Mouse (Mus musculus) layer of hippocampus, adult 9-11 months (tissue): ENCODE measurements around the gene Mcm3.
"Not testable (repeated sequence)": the region's sequence is repeated elsewhere in the genome, so short reads cannot be mapped to it uniquely, and the experiment has no call there.

ENCODE experiments used
- DNase-seq: peaks from one replicate; pipeline ENCODE4 v3.0.0; 2022

Mcm3 gene

DNA sequence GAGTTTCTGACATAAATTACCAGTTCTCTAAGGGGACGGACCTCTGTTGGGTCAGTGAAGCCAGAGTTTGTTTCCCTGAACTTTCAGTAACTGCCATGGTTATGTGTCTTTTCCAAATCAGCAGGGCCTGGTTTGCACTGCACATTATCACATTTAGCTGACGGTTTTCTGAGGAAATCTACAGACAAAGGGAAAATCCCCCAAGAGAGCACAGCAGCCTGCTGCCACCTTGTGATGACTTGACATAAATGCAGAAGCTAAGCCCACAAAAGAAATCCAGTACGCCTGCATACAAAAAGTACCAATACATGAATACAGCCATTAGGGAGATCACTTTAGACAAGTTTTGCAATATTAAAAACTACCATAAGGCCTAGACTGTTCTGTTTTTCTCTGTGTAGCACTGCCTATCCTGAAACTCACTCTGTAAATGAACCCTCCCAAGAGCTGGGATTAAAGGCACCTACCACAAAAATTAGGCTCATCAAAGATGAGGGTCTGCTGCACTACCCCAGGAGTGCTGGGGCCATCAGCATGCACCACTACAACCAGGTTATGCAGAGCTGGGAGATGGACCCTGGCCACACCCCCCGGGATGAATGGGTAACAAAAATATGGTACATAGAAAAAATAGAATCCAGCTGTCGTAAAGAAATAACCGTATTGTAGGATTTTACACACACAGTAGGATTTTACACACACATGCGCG lies 18.3 kb downstream of the Mcm3 start:
- peak; percentile 29 for DNase-seq

DNA sequence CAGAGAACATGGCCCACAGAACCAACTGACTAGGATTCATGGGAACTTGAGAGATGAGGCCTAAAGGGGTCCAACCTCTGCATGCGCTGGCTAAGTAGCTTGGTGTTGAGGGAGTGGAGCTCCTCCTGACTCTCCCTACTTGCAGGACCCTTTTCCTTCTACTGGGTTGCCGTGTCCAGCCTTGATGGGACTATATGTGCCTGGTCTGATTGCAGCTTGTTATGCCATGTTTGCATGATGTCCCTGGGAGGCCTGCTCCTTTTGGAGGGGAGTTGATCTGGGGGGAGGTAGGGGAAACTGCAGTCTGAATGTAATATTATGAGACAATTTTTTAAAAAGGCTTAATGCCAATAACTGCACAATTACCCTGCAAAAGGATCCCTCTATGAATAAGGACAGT lies 18.8 kb downstream of the Mcm3 start:
- DNase-seq = no peak

DNA sequence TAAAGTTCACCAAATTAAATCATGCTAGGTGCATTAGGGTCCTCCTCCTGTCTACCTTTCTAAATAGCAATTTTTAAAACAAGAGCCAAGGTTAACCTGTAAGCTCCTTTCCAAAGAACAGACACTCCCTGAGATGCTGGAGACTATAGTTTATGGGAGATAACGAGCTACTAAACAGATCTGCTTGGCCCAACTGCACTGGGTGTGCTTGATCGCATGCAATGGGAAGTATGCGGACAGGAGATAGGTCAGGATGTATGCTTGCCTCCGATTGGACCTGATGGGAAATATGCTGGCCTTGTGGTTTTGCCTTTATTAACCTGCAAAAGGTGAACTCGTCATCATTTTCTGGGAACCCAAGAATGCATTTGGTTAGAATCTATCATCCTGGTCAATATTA lies 24.9 kb downstream of the Mcm3 start:
- no peak for DNase-seq

DNA sequence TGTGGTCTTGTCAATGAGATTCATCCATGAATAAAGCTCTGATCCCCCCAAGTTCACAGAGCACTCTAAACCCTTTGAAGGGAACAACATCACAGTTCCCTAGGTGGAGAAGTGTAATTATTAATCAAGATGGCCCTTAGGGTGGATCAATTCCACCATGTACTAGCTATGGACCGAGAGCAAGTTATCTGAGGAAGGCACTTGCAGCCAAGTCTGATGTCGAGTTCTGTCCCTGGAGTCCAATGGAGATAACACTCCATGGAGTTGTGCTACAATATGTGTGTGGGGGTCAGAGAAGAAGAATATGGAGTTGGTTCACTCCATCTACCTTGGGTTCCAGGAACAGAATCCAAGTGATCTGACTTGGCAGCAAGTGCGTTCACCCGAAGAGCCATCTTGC lies 25.4 kb downstream of the Mcm3 start:
- no peak for DNase-seq

DNA sequence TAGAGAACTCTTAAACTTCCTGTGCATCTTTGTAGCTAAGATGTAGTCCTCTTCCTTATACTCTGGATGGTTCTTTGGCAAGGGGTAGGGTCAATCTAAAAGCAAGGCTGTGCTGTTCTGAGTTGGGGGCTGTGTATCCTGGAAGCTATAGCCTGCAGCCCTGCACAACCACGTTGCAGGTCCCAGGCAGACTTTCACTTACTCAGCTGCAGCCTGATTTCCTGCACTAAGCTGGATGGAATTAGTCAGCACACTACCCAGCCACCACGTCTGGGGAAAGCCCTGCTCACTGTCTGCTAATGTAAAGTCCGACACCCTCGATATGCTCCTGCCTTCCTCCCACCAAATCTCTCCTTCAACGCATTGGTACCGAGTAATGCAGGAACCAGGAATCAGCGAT lies 28.7 kb downstream of the Mcm3 start:
- no peak for DNase-seq

DNA sequence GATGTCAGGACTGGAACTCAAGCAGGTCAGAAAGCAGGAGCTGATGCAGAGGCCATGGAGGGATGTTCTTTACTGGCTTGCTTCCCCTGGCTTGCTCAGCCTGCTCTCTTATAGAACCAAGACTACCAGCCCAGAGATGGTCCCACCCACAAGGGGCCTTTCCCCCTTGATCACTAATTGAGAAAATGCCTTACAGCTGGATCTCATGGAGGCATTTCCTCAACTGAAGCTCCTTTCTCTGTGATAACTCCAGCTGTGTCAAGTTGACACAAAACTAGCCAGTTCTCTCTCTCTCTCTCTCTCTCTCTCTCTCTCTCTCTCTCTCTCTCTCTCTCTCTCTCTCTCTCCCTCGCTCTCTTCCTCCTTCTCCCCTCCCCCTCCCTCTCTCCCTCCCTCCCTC lies 29.6 kb downstream of the Mcm3 start, which contains the start of gene Il17f:
TSS of gene Il17f (minus strand) at position 101 of the 400 bp plus-strand sequence.
- DNase-seq = not testable (repeated sequence)

DNA sequence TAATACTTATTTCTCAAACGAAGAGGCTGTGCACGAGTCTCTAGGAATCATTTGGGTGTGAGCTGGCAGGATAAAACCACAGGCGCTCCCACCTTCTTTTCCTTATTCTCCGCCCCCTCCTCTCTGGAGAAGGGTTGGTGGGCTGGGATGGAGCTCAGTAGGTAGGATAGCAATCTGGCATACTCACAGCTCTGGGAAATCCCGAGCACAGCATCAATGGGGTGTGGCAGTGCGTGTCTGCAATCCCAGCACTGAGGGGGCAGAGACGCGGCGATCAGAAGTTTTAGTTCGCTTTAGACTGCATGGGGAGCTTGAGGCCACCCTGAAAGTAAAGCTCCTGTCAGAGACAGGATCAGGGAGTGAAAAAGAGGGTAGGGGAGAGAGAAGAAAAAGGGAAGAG lies 31.7 kb downstream of the Mcm3 start:
- no peak for DNase-seq

DNA sequence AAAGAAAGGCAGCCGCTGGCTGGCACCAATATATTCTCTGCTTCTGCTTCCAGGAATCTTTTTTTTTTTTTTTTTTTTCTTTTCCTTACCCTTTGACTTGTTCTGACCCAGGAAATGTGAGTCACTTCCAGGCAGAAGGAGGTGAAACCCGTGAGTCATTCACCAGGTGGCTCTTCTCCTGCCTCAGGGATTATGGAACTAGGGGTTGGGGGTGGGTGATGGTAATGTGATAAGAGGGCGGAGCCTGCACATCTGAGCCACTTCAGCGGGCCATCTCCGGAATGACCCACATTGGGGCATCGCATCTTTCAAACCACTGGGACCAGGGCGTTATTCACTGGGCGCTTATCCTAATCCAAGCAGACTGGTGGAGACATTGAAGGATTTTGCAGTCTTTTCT lies 33.1 kb downstream of the Mcm3 start:
- DNase-seq = no peak

DNA sequence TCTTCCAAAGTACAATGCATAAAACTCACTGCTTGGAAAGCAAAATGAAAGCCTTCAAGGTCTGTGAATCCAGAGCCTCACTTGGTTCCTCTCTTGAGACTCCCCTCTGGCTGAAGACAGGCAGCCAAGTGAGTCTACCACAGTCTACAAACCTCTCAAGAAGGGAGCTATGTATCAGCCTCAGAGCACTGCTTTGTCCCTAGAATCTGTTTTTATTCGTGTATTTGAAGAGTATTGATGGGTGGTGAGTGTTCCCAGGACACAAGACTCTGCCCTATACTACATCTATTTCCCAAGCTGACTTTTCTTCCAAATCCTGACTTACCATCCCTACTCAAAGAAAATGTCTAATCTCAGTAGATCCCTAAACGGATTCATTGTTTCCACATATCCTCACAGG lies 41.7 kb downstream of the Mcm3 start:
- DNase-seq = no peak

DNA sequence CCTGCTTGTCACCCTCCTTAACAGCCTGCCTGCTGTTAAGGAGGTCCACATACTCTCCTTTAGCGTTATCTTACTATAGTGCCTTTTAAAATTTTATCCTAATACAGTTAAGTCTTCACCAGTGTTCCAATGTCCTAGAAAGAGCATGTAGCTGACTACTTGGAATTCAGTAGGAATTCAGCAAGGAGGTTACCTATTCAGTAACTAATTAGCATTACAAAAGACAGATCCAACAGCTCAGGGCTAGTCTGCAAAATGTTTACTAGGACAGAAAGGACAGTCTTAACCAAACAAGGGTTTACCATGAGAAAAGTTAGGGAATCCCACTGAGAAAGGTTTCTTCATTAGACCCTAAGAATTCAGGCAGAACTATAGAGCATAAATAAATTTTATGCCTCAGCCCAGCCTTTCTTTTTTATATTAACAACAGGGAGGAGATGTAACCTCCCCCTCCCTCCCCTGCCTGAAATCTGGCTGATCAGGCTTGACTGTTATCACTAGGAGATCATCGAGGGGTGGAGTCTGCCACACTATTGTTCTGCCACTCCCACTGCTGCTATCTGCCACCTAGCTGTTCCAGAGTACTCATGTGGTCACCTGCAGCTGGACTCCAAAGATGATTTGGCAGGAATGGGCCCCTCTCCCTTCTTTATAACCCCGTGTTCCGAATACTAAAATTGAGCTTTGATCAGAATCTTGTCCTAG lies 45.9 kb downstream of the Mcm3 start:
- DNase-seq = not testable (repeated sequence)

DNA sequence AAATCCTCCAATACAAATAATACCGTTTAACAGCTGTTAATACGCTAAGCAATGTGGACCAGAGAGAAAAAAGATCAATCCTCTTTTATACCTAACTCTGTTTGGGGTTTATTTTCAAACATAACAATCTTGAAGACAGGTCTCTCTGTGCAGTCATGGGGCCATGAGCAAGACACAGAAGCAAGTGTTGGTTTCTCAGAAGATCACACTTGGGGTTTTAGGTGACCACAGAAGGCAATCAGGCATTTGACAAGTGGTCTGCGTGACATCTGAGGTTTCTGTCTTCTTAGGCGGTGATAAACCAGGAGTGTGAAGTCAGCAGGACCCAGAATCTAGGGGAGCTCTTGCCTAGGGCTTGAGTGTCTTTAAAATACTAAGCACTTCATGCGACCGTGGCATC lies 53.6 kb downstream of the Mcm3 start:
- DNase-seq = no peak

DNA sequence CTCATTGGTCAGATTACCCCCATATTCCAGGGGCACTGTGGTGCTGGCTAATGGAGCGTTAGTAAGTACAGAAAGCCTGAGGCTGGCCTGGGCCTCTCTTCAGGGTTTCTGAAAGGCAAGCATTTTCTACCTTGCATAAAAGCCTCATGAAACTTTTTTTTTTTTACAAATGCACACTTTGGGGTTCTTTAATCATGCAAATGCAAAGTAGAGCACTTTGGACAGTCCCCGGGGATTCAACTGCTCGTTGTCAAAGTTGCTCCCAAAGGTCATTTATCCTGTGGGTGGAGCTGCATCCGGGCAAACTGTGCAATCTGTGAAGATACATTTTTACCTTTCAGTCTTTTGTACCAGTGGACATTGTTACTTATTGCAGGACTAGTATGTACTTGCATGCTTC lies 58.7 kb downstream of the Mcm3 start:
- DNase-seq = no peak

DNA sequence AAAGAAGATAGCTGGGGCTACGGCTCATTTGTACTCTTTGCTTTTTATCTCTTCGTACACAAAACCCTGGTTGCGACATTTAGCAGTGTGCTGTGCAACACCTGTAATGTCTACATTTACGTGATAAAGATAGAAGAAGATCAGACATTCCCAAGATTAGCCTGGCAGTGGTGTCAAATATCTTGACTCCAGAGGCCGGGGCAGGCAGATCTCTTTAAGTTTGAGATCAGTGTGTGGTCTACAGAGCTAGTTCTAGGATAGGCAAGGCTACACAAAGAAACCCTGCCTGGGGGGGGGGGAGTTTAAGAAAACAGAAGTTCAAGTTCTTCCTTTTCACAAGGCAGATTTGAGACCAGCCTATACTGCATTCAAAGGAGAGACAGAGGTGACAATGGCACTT lies 59.8 kb downstream of the Mcm3 start:
- no peak for DNase-seq

DNA sequence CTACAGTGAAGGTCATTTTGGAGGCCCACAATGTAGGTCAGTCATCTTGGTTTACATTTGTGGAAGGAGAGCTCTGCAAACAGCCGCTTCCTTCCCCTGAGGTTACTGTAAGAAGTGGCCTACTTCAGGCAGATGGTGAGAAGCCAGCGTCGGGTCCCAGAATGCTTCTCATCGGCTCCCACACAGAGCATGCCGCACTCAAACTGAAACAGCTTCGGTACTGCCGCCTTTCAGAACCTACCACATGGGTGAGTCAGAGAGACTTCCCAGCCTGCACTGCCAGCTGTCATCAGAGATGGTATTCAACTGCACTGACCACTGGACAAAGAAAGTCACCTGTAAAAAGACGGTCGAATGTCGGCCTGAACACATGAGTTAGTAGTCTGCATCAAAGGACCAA lies 60.3 kb downstream of the Mcm3 start:
- DNase-seq = peak; percentile 49

DNA sequence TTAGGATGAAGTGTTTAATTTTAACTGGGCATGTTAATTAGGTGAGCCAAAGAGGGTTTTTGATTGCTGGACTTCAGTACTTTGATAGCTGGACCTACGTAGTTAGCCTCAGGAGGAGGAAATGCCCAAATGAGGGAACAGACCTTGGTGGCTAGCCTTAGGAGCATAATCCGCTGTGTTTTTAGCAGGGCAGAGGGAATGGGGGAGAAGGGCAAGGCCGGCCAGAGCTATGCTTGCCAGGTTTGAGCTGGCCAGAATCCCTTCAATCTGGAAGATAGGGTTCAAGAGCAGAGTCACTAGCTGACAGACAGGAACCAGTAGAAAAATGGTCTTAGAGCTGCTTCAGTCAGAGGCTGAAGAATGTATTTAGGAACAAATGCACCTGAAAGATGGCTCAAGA lies 62.5 kb downstream of the Mcm3 start:
- DNase-seq = no peak

DNA sequence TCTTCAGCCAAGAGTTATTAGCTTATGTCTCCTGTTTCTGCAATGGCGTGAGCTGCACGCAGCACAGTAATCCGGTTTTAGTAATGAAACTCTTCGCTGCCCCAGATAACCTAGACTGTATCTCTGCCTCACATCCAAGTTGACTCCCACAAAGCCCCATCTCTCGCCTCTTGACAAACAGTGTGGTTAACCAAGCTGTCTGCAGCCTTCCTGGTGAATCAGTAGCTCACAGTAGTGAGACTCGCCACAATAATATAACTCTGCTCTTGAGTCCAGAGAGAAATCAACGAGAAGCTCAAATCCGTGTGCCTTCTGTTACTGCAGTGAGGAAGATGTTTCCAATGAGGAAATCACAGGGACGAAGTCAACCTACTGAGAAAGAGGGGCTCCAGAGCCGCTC lies 65.7 kb downstream of the Mcm3 start:
- DNase-seq = no peak
